Mouse (Mus musculus) naive thymus-derived CD4-positive, alpha-beta T cell, adult 2 months (primary cell): Measurements from ENCODE around the gene Itih3.

ENCODE experiments used
- DNase-seq: peaks from one replicate; pipeline ENCODE4 v3.0.0-alpha.2; 2011; ENCODE audit warnings: low read depth

Itih3 gene

GRCm38 (mm10) chr14:30861421-30862125 is 62.0 kb downstream of the Itih3 start:
- no peak for DNase-seq
